Mouse (Mus musculus): ENCODE data around the gene Gm10309.

GRCm38 (mm10) chr17:86493891-86494420 is 11.1 kb downstream of the Gm10309 start:
- no peak for TF ChIP-seq POLR2A (IDR thresholded peaks at IDR 0.05; ENCODE audit: extremely low read depth, insufficient read depth, low read length)
- no peak for TF ChIP-seq CTCF (IDR thresholded peaks at IDR 0.05; ENCODE audit: low read depth, low read length)

All from liver, adult 2 months (tissue).